Mouse (Mus musculus) lung, adult 2 months (tissue): ENCODE measurements around the gene Tph2.

Experiments used
- CTCF ChIP-seq: fragments of 200-500 bp; IDR thresholded peaks from 2 replicates; pipeline ENCODE4 v1.5.1; 2011; ENCODE audit warnings: mild to moderate bottlenecking, low read length, control low read depth; ENCODE audit not compliant: insufficient read depth
- POLR2A ChIP-seq: fragments of 200-500 bp; IDR thresholded peaks from 2 replicates; pipeline ENCODE4 v1.6.1; 2011; ENCODE audit warnings: low read depth, mild to moderate bottlenecking, control low read depth, low read length, borderline replicate concordance; ENCODE audit errors: extremely low read depth

DNA sequence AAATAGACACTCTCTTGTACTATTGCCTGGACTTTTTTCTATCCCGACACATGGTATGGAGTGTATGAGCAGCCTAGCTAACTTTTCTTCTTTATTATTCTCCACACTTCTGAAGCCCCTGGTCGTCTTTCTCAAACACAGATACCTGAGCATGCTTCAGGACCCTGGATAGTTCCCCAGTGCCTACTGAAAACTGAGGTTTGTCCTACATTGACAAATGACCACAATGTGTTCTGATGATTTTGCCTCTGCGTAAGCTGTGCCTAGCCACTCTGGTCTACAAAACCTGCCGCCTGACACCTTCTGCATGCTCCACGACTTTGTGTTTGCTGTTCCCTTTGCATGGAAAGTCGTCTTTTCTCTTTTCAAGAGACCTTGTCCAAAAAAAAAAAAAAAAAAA lies 41.2 kb downstream of the Tph2 start:
- no peak for TF ChIP-seq POLR2A
- TF ChIP-seq CTCF: no peak
